Mouse (Mus musculus) gastrocnemius, postnatal 4 days (tissue): ENCODE data around the gene Poglut1. TPM values are rescaled to one million over a fixed set of nuclear protein-coding genes. Genes with fewer than 3 reads are reported as not detected.
"Not testable (repeated sequence)": the region's sequence is repeated elsewhere in the genome, so short reads cannot be mapped to it uniquely, and the experiment has no call there.

ENCODE experiments used
- DNase-seq, 2 experiments: peaks; one replicate each; pipeline ENCODE4 v3.0.0; 2021 to 2022; ENCODE audit warnings: low spot score in 2 of 2, mixed read lengths in 2 of 2
- total RNA-seq, 2 experiments: library from RNA; stranded (reverse); gene quantifications; 2 replicates each; pipeline ENCODE4 v1.2.3; 2021

Gene Poglut1
- total RNA-seq, 2 experiments from 2014 or later, result 12.7 to 14.8 TPM

DNA sequence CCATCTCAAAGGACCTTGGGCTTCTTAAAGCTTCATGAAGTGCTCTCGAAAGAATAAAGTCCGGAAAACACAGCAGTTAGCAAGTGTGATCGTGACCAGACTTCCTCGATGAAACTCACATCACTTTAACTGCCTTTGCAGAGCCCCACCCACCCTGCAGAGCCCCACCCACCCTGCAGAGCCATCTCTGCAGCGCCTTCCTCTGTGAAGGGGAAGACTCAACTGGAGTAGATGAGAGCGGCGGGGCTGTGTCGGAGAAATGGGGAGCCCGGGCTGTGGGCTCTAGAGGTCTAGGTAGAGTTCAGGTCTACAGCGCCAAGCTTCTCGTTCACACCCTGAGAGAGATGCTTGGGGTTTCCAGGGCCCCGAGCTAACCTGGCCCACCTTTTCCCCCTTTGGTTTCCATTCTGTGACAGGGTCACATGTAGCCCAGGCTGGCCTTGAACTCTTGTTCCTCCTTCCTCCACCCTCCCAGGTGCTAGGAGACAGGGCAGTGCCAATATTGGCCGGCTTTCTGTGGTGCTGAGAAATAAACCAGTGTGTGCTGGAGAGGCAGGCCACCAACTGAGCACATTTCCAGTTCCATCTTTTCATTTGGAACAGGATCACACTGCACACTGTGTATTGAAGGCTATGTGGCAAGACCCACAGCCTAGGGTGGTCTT, 11.2 kb downstream of the Poglut1 start:
- no peak for DNase-seq

DNA sequence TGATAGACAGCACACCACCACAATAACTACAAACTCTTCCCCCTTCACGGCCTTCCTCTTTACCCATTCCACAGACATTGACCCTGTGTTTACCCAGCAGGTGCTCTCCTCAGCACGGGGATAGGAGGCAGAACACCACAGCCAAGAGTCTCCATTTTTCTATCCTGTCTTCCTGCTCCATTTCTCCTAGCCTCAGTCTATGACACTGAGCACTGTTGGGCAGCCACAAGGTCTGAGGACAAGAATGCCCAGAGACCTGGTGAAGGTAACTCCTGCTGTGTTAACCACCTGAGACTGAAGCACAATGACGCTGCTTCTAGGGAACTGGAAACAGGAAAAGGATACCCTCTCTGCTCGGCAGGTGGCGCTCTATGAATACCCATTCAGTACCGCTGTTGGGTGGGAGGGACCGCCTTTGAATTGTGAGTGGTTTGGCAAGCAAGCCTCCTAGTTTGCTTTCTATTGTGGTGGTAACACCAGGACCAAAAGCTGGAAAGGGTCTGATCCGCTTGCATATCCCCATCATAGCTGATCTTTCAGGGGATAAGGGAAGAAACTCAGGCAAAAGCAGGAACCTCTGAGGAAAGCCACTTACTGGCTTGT, 13.4 kb downstream of the Poglut1 start:
- peak; percentile 55 to 73 for DNase-seq

DNA sequence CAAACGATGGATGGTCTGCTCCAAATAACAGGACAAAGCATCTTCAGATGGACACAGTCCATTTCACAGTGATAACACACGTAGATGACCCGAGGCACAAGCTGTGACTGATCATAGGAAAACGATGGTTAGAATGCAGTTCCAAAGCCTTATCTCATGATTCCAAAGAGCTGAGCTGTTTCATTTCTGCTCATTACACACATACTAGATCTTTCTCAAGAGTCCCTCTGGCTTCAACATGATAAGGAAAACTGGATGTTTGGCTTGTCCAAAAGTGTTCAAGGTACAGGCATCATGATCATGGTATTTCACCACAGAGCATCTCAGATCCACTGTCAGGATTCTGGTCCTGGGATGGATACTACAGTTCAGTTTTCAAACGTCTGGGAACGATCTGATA, 23.8 kb downstream of the Poglut1 start:
- DNase-seq, result no peak

DNA sequence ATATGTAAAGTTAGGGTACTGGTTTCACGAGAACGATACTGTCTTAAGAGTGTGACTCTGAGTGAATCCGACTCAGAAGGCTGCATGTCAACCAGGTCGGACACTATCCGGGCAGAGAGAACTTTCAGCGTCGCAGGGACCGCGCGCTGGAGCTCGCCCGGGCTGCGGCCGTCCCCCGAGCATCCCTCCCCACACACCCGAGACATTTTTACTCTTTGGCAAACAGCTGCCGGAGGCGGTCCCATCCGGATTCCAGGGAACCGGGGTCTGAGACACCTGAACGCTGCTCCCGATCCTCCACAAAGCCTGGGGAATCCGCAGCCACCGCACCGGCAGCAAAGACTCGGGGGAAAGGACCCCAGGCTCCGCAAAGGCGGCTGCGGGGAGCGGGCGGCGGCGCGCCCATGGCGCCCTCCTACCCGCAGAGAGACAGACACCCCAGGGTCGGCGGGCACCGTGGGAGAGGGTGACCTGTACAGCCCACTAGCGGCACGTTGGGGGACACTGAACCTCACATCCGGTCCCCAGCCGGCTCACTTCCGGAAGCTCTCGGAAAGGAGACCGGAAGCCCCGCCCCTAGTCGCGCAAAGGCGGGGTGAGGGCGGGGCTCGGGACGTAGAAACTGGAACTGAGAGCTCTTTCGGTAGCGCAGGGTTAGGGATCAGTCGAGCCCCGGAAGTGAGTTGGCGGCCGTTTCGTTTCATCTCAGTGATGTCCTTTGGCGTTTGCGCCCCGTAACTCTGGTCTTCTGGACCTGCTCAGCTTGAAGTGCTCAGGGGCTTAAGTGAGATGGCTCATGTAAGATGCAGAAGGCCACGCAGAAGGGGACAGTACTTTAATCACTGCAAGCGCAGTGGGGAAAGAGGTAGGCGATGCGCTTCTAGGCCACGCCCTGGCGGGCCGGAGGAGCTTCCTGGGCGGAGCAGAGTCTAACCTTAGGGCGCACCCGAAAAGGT, 27.7 kb downstream of the Poglut1 start, which contains the start of gene Timmdc1:
TSS of gene Timmdc1 (minus strand) at position 535 of the 956 bp plus-strand sequence.
- DNase-seq, result peak; percentile 91 to 96

DNA sequence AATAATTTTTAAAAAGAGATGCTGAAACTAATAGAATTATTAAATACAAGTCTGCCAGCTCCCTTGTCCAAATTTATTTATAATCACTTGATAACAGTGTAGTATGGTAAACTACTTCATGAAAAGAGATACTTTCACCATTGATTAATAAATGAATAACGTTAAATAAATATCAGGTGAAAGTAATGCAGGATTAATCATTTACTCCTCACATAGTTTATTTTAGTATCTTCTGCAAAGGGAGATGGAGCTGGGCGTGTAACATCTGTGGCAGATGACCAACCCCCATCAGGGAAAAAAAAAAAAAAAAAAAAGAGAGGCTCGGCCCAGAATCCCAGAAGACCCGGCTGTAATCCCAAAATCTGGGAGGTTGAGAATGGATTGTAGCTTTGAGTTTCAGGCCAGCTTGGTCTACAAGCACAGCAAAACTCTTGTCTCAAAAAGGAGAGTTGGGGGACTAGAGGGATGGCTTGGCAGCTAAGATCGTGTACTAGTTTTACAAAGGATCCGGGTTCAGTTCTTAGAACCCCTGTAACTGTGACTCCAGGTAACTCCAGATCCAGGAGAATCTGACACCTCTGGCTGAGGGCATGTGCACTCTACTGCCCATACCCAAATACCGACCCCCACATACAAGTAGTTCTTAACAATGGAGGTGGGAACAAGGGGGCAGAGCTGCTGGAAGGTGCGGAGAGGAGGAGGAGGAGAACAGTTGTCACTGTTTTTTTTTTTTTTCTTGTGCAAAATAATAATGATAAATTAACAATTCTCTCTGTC, 28.7 kb downstream of the Poglut1 start:
- DNase-seq, result no peak

DNA sequence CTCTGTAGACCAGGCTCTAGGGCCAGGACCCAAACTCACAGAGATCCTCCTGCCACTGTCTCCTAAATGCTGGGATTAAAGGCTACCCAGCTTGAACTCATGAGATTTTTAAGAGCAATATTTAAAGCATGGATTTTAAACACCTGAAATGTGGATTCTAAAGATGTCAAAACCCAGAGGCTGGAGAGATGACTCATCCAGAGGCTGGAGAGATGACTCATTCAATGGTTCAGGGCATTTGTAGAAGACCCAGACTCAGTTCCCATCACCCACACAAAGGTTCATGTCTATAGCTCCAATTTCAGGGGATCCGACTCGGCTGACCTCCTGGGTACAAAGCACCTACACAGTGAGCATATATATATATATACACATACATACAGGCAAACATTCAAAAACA, 30.9 kb downstream of the Poglut1 start:
- DNase-seq, result no peak

DNA sequence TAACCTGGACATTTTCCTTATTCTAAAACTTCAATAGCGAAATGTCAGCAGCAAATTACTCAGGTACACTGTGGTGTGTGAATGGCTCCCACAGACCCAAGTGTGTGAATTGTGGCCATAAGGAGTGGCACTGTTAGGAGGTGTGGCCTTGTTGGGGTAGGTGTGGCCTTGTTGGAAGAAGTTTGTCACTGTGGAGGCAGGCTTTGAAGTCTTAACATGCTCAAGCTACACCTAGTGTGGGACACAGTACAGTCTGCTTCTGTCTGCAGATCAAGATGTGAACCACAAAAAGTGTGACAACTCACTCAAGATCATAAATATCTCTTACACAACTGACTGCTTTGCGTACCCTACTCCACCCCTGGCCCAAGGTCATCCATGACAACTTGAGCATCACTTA, 39.2 kb downstream of the Poglut1 start:
- no peak for DNase-seq

DNA sequence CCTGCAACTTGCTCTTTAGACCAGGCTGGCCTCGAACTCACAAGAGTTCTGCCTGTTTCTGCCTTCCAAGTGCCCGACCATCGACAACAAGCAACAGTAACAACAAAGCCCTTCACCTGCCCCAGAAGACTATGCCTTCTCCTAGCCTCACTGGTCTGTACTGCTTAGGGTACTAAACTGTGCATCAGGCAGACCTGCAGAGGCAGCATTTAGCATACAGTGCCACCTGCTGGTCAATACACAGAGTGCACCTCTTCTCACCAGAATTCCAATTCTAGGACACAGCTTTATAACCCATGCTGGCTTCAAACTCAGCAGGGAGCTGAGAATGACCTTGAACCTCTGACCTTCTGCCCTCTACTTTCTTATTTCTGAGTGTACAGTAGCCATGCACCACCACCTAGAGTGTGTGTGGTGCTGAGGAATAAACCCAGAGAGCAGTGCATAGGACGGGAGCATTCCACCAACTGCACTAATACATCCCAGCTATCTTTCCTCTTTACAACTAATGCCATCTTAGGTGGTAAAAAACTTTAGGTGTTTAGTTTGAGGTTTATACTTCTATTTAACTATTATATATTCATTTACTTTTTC, 43.9 kb downstream of the Poglut1 start:
- DNase-seq, result peak in 1 of 2 experiments; percentile 54

DNA sequence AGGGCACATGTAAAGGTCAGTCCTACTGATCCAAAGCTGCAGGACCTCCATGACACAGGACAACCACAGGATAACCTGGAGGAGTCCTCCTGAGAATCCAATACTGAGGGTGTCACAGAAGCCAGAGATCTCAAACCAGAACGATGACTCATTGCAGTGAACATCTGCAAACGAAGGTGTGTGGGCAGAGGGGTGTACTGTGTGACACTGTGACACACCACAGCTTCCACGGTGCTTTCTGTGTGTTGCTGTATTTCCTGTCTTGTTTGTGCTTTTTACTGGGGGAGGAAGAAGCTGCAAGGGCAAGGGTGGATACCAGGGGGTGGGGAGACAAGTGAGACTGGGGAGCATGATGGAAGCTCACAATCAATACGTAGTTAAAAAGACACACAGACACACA, 46.5 kb downstream of the Poglut1 start:
- no peak for DNase-seq

DNA sequence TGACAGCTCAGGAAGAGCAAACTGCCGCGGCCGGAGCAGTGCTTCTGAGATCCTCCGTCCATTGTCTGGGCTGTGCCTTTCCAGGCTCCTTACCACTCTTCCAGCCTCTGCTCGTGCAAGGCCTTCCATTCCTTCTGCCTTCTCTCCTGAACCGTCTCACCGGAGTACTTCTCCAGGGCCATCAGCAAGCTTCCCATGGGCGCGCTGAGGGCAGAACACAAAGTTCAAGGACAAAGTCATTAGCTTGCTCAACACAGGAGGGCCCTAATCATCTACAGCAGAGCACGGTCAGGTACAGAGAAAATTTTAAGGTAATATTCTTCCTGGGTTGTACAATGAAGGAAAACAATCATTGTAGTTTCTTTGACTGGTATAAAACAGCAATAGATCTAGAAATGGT, 47.6 kb downstream of the Poglut1 start:
- DNase-seq, result no peak

DNA sequence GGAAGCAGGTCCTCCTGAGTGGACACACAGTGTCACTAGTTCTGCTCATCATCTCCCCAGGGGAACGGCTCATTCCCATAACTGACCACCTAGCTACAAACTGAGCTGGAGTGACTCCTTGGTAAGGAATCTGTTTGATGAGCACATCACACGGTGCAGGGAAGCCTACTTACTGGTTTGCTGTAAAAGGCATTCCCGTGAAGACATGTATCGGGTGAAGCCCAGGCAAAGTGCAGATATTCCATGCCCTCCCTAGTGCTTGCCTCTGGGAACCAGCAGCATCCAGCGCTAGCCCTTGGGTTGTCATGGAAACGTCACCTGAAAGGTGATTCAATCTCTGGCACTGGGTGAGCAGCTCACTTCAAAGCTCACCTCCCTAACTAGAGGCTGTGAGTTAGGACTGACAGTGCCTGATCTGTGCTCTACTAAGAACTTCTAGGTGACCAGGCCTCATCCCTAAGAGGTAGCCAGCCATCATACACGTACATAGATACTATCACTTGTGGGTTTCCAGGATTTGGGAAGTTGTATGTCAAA, 53.4 kb downstream of the Poglut1 start:
- no peak for DNase-seq

DNA sequence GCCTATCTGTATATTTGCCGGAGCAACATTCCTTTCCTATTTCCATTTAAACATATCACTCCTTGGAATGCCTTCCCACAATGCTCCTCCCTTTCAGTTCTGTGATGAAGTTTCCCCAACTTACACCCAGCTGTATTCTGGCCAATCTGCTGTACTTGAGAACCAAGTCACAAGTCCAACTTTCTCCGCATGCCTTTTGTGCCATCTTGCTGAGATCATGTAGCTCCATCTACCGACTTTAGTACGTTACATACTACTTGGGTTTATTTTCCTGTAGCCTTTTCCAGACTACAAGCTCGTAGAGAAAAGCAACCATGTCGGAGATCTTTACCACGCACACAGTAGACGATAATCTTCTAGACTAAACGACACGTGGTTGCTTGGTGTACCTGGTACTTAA, 56.2 kb downstream of the Poglut1 start:
- DNase-seq, result no peak

DNA sequence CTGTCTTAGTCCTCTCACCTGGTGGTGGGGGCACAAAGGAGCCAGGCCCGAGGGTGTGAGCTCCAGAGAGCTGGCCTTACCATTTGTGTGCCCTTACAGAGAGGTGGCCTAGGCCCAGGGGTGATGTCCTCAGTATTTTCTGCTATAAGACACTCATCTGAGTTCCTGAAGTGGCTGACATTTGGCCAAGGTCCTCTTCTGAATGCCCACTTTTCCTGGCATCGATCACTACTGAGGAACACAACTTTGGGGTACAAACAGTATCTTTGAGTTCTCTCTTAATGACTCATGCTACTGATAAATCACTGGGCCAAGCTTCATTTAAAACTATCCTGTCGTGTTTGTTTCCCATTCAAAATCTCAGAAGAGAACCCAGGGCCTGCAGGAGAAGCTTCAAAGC, 57.5 kb downstream of the Poglut1 start:
- no peak for DNase-seq

DNA sequence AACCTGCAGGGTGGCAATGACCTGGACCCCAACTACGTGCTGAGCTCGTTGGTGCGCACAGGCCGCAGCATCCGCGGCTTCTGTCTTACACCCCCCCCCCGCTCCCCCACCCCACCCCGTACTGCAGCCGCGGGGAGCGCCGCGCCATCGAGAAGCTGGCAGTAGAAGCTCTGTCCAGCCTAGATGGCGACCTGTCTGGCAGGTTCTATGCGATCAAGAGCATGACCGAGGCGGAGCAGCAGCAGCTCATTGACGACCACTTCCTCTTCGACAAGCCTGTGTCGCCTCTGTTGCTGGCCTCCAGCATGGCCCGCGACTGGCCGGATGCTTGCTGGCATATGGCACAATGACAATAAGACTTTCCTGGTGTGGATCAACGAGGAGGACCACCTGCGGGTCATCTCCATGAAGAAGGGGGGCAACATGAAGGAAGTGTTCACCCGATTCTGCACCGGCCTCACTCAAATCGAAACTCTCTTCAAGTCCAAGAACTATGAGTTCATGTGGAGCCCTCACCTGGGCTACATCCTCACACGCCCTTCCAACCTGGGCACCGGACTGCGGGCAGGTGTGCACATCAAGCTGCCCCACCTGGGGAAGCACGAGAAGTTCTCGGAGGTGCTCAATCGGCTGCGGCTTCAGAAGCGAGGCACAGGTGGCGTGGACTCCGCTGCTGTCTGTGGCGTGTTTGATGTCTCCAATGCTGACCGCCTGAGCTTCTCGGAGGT, 66.3 kb downstream of the Poglut1 start:
- no peak for DNase-seq

DNA sequence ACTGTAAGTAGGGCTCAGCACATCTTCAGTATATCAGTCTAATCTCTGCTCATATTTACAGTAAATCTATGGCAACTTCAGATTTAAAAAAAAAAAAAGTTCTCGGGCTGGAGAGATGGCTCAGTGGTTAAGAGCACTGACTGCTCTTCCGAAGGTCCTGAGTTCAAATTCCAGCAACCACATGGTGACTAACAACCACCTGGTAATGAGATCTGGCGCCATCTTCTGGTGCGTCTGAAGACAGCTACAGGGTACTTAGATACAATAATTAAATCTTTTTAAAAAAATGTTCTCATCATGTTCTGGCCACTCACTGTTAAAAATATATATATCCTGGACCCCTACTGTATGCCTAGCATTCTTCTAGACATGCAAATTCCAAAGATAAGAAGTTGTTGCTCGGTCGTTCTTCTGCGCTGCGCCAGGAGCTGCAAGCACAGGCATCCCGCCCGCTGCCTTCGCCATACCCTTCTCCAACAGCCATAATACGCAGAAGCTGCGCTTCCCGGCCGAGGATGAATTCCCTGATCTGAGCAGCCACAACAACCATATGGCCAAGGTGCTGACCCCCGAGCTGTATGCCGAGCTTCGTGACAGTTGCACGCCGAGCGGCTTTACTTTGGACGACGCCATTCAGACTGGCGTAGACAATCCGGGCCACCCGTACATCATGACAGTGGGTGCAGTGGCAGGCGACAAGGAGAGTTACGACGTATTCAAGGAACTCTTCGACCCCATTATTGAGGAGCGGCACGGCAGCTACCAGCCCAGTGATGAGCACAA, 67.1 kb downstream of the Poglut1 start:
- peak in 1 of 2 experiments; percentile 25 for DNase-seq

DNA sequence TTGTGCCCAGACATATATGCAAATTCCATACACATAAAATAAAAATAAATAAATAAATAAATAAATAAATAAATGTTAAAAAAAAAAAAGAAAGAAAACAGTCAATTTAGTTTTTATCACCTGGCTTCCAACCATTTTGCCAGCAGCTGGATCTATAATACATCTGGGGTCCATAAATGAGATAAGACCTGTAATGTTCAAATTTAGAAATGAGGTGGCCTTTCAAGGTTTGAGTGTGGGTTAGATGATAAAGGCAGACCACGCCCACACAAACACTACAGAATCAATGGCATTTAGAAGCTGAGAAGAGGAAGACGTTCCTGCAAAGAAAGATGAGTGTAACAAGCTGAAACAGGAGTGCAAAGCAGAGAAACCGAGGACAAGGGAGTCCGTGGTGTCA, 68.7 kb downstream of the Poglut1 start:
- DNase-seq, result no peak

DNA sequence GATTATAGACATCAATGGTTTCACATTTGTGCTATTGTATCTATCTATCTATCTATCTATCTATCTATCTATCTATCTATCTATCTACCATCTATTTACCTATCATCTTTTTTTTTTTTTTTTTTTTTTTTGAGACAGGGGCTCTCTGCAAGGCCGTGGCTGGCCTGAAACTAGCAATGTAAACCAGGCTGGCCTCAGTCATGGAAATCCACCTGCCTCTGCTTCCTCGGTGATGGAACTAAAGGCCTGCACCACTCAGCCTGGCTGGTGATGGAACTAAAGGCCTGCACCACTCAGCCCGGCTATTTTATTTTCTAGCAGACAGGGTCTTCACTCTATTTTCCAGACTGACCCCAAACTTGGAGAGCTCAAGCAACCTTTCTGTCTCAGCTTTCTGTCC, 71.8 kb downstream of the Poglut1 start:
- no peak for DNase-seq

DNA sequence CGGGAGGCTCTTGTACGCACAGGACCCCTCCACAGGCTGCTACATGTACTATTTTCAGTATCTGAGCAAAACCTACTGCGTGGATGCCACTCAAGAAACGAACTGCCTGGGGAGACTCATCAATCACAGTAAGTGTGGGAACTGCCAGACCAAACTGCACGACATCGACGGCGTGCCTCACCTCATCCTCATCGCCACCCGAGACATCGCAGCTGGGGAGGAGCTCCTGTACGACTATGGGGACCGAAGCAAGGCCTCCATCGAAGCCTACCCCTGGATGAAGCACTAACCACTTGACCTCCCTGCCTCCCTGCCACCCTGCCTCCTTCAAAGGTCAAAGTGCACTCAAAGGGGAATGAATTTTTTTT, 72.8 kb downstream of the Poglut1 start:
- DNase-seq, result not testable (repeated sequence)
